ENCODE assay signal across 8 mouse cellular contexts in the genomic region with DNA sequence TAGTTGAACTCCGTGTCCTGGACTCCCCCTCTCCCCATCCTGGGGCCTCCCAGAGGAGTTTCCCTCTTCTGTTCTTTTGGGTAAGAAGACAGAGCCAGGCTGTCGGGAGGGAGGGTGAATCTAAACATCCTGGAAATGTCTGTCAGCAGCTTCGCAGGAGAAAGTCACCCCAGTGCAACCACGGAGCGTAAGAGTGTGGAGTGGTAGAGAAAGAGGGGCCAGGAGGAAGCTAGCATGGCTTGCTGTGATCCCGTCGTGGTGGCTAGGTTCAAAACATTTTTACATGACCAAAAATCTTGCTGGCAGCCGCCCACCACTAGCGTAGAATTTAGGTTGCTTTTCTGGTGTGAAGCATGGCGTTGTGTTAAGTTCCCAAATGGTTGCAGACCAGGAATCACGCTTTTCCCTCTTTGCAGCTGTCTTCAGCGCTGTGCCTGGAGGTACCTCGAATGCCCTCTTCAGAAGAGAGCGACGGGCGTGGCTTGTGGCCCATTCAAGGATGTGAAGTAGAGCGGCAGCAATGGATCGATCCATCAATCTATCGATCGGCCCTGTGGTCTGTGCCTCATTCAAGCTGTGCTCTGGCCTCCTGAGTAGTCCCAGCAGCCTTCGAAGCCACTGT. TPM values are rescaled to one million over a fixed set of nuclear protein-coding genes. Genes with fewer than 3 reads are reported as not detected.
DNase-seq lines count a peak whose midpoint lies in the region; ATAC-seq and TF ChIP-seq lines count a peak whose summit lies in the region.

No protein-coding gene starts in this region.

- 6% methylated on average over 21 of the region's 21 CpGs for WGBS in intestine, embryonic 16.5 days
- WGBS in liver, postnatal 0 days (ENCODE audit: insufficient replicate concordance) = 12% methylated on average over 21 of the region's 21 CpGs
- 3% methylated on average over 21 of the region's 21 CpGs for WGBS in neural tube, embryonic 15.5 days

- peak; percentile 68 for DNase-seq in layer of hippocampus, adult 11-12 months (ENCODE audit: low spot score)
- DNase-seq in layer of hippocampus, adult 8-10 months (ENCODE audit: low spot score in 2 of 2) = no peak
- DNase-seq in T-cell, adult 2 months (ENCODE audit: low spot score) = peak; percentile 41
- peak; percentile 77 to 84 for DNase-seq in frontal cortex, adult 2 months (ENCODE audit: extremely low spot score in 1 of 2, low spot score in 1 of 2)
- peak; percentile 52 for DNase-seq in liver, postnatal 0 days
- DNase-seq in natural killer cell, adult 2 months (ENCODE audit: low spot score in 2 of 2) = no peak

- H3K4me2 ChIP-seq in intestine, embryonic 16.5 days (ENCODE audit: low read depth, low read length) = peak overlapping the region; percentile 47
- H3K4me2 ChIP-seq in liver, postnatal 0 days (ENCODE audit: low read depth, low read length) = peak overlapping the region; percentile 54
- peak overlapping the region; percentile 52 for H3K4me2 ChIP-seq in neural tube, embryonic 15.5 days

- peak; percentile 32; the same call in 1 of the 2 replicates for ATAC-seq in intestine, embryonic 16.5 days
- ATAC-seq in liver, postnatal 0 days = peak; percentile 35
- ATAC-seq in neural tube, embryonic 15.5 days (ENCODE audit: low FRiP score) = peak; percentile 18; the same call in 1 of the 2 replicates

- H3K4me1 ChIP-seq in intestine, embryonic 16.5 days (ENCODE audit: control insufficient read depth, insufficient read depth, low read length) = peaks cover 27% of the 10 kb centered on the region
- H3K4me1 ChIP-seq in liver, postnatal 0 days (ENCODE audit: insufficient read depth) = peaks cover 24% of the 10 kb centered on the region
- peaks cover 25% of the 10 kb centered on the region for H3K4me1 ChIP-seq in neural tube, embryonic 15.5 days

- peak overlapping the region; percentile 25 for H3K4me3 ChIP-seq in intestine, embryonic 16.5 days (ENCODE audit: low read length)
- H3K4me3 ChIP-seq in liver, postnatal 0 days (ENCODE audit: low read depth, low read length) = no peak overlapping the region
- peak overlapping the region; percentile 20 for H3K4me3 ChIP-seq in neural tube, embryonic 15.5 days (replicated peaks)

- H3K36me3 ChIP-seq in intestine, embryonic 16.5 days (ENCODE audit: control insufficient read depth, insufficient read depth, low read length) = peaks cover 4% of the 10 kb centered on the region; the same call in 1 of the 2 replicates
- H3K36me3 ChIP-seq in liver, postnatal 0 days (replicated peaks; ENCODE audit: insufficient read depth, low read length) = peaks cover 24% of the 10 kb centered on the region
- peaks cover 40% of the 10 kb centered on the region for H3K36me3 ChIP-seq in neural tube, embryonic 15.5 days

- H3K9ac ChIP-seq in intestine, embryonic 16.5 days (ENCODE audit: low read depth, low read length) = peak overlapping the region; percentile 65
- no peak overlapping the region for H3K9ac ChIP-seq in liver, postnatal 0 days (replicated peaks)
- H3K9ac ChIP-seq in neural tube, embryonic 15.5 days (replicated peaks) = peak overlapping the region; percentile 38

- no peaks in the 10 kb centered on the region for H3K27me3 ChIP-seq in intestine, embryonic 16.5 days (replicated peaks; ENCODE audit: control insufficient read depth, insufficient read depth, low read length)
- H3K27me3 ChIP-seq in liver, postnatal 0 days (ENCODE audit: insufficient read depth, low read length) = no peaks in the 10 kb centered on the region
- H3K27me3 ChIP-seq in neural tube, embryonic 15.5 days (replicated peaks) = no peaks in the 10 kb centered on the region

- H3K27ac ChIP-seq in intestine, embryonic 16.5 days (ENCODE audit: low read length) = peak overlapping the region; percentile 95
- H3K27ac ChIP-seq in liver, postnatal 0 days (ENCODE audit: low read depth) = peak overlapping the region; percentile 70
- peak overlapping the region; percentile 91 for H3K27ac ChIP-seq in neural tube, embryonic 15.5 days (replicated peaks)

- no peaks in the 10 kb centered on the region for H3K9me3 ChIP-seq in intestine, embryonic 16.5 days (ENCODE audit: control insufficient read depth, low read length)
- no peaks in the 10 kb centered on the region for H3K9me3 ChIP-seq in liver, postnatal 0 days (ENCODE audit: low read length)
- no peaks in the 10 kb centered on the region for H3K9me3 ChIP-seq in neural tube, embryonic 15.5 days (replicated peaks)

- TF ChIP-seq CTCF in liver, postnatal 0 days (IDR thresholded peaks at IDR 0.05; ENCODE audit: low read depth) = no peak

- TF ChIP-seq EP300 in liver, postnatal 0 days (IDR thresholded peaks at IDR 0.05; ENCODE audit: low read depth) = no peak

RNA-seq across cellular contexts. Expression of a gene that starts 9.7 kb away (rescaled TPM):
- 10 to 100 TPM; 42.0 to 70.1 (median 52.4) TPM for total RNA-seq in layer of hippocampus, adult 8-10 months (2022)
- polyA plus RNA-seq in frontal cortex, adult 2 months (2012; rRNA removed) = 131 and 156 TPM in 2 replicates
- 17.3 and 17.7 TPM in 2 replicates for polyA plus RNA-seq in intestine, embryonic 16.5 days (2015; fragmentation: Nextera tagmentation; extraction: Ambion mirVana)
- 10.7 and 11.7 TPM in 2 replicates for polyA plus RNA-seq in liver, postnatal 0 days (2015; fragmentation: Nextera tagmentation; extraction: Ambion mirVana)
- polyA plus RNA-seq in neural tube, embryonic 15.5 days (2015; fragmentation: Nextera tagmentation; extraction: Ambion mirVana) = 46.7 and 48.6 TPM in 2 replicates

RNA-seq across cellular contexts. Expression of a gene that starts 57.1 kb away (rescaled TPM):
- total RNA-seq in layer of hippocampus, adult 8-10 months (2022) = 10 to 100 TPM; 68.6 to 95.5 (median 95.0) TPM
- polyA plus RNA-seq in frontal cortex, adult 2 months (2012; rRNA removed) = 117 and 123 TPM in 2 replicates
- polyA plus RNA-seq in intestine, embryonic 16.5 days (2015; fragmentation: Nextera tagmentation; extraction: Ambion mirVana) = 140 and 150 TPM in 2 replicates
- 92.0 and 98.4 TPM in 2 replicates for polyA plus RNA-seq in liver, postnatal 0 days (2015; fragmentation: Nextera tagmentation; extraction: Ambion mirVana)
- polyA plus RNA-seq in neural tube, embryonic 15.5 days (2015; fragmentation: Nextera tagmentation; extraction: Ambion mirVana) = 99.6 and 157 TPM in 2 replicates

Comparison
In these comparisons a context has a peak if more than half of its experiments do, and no peak if none do; other contexts are left out.
1. DNase-seq: peak in layer of hippocampus, adult 11-12 months (single experiment), T-cell, adult 2 months (single experiment), frontal cortex, adult 2 months (2 of 2) and liver, postnatal 0 days (single experiment); none in layer of hippocampus, adult 8-10 months (0 of 2) and natural killer cell, adult 2 months (0 of 2).
2. Peak in every context shown above with its lines, with median percentiles within 50 percentile points of each other: ATAC-seq, H3K27ac ChIP-seq and H3K4me2 ChIP-seq.